Mouse (Mus musculus) hindbrain, embryonic 14.5 days (tissue): ENCODE results near the gene Spib. TPM values are rescaled to one million over a fixed set of nuclear protein-coding genes. Genes with fewer than 3 reads are reported as not detected.
A peak's percentile ranks its signal among the peaks of the same experiment; 100 is the strongest.

ENCODE experiments used
- ATAC-seq: fragments of 200-750 bp; cut with Nextera tagmentation; 2 replicates; pipeline ENCODE4 v1.8.0; 2017; ENCODE audit warnings: moderate number of reproducible peaks, mild to moderate bottlenecking, moderate TSS enrichment, moderate library complexity; ENCODE audit not compliant: low FRiP score
- DNase-seq: peaks from one replicate; pipeline ENCODE4 v3.0.0-alpha.2; 2015; ENCODE audit warnings: low spot score
- H3K27ac ChIP-seq: fragments of 300-500 bp; sonication (generic); 2 replicates; pipeline ENCODE4 v1.5.1; 2014; ENCODE audit warnings: mild to moderate bottlenecking, moderate library complexity
- H3K27me3 ChIP-seq: fragments of 300-500 bp; sonication (generic); 2 replicates; pipeline ENCODE4 v1.6.1; 2014; ENCODE audit warnings: mild to moderate bottlenecking, low read length, mixed read lengths; ENCODE audit not compliant: control insufficient read depth, insufficient read depth
- H3K36me3 ChIP-seq: fragments of 300-500 bp; sonication (generic); replicated peaks from 2 replicates; pipeline ENCODE4 v1.6.1; 2014; ENCODE audit not compliant: control insufficient read depth, insufficient read depth
- H3K4me1 ChIP-seq: fragments of 300-500 bp; sonication (generic); replicated peaks from 2 replicates; pipeline ENCODE4 v1.6.1; 2014; ENCODE audit warnings: antibody characterized with exemption, low read length, mixed read lengths; ENCODE audit not compliant: control insufficient read depth, insufficient read depth
- H3K4me2 ChIP-seq: fragments of 300-500 bp; sonication (generic); replicated peaks from 2 replicates; pipeline ENCODE4 v1.6.1; 2014; ENCODE audit warnings: mild to moderate bottlenecking, moderate library complexity
- H3K4me3 ChIP-seq: fragments of 300-500 bp; sonication (generic); replicated peaks from 2 replicates; pipeline ENCODE4 v1.5.1; 2014; ENCODE audit warnings: mild to moderate bottlenecking, low read length
- H3K9ac ChIP-seq: fragments of 300-500 bp; sonication (generic); 2 replicates; pipeline ENCODE4 v1.6.1; 2014
- H3K9me3 ChIP-seq: fragments of 300-500 bp; sonication (generic); 2 replicates; pipeline ENCODE4 v1.6.1; 2016; ENCODE audit warnings: low read length; ENCODE audit not compliant: control insufficient read depth
- WGBS: fragments of 180-500 bp; shearing (Covaris S2); extraction: QIAGEN DNeasy Blood & Tissue Kit; methylation state at CpG from one replicate; pipeline ENCODE4 v1.1.7; 2014; 5-methylcytosine and 5-hydroxymethylcytosine counted together
- microRNA-seq: library from miRNA; unstranded; fragments of <30 nt; microRNA quantifications from one replicate; pipeline ENCODE4, GENCODE M21; 2016
- polyA plus RNA-seq: library from polyadenylated mRNA; unstranded; fragments of >200 nt; fragmentation: Nextera tagmentation; extraction: Ambion mirVana; gene quantifications from 2 replicates; pipeline ENCODE4 v1.2.1, GENCODE M21; 2014

Spib gene
- polyA plus RNA-seq, 1 experiment from 2014 or later = 0.09 TPM

DNA sequence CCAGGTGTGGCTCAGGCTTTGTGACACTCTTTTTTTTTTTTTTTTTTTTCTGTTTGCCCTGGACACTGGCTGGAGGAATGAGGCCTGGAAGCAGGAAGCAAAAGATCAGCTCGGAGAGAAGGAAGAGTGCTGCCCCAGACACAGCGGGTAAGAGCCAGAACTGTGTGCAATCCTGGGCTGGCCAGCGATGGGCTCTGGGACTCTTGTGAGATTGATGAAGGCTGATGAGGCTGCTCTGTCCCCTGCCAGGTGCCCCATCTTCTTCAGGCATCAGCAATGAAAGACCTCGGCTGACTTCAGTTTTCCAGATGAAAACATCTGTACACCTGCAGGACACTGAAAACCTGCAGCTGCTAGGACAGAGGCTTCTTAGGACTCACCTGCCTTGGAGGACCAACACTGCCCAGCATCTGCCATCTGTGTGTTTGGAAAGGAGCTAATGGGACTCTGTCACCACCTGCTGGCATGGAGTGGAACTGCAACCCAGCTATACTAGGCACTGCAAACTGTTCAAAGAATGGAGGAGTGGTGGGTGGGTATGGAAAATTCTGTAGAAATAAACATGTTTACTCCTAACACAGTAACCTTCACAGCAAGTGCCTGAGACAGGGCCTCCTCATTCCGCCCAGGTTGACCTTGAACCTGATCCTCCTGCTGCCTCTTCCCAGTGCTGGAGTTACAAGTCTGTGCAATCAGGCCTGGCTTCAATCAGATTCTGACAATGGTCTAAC lies 46.9 kb downstream of the Spib start:
- Histone ChIP-seq H3K4me2 (no peak overlapping the region), H3K9me3 (no peaks in the 10 kb centered on the region), H3K4me3 (no peak overlapping the region), H3K4me1 (no peaks in the 10 kb centered on the region), H3K9ac (no peak overlapping the region), H3K36me3 (peaks cover 15% of the 10 kb centered on the region), H3K27me3 (peaks cover 6% of the 10 kb centered on the region; the same call in 1 of the 2 replicates), H3K27ac (no peak overlapping the region)
- WGBS = 40% methylated on average over 5 of the region's 5 CpGs
- DNase-seq = peak; percentile 96
- peak; percentile 77 for ATAC-seq

DNA sequence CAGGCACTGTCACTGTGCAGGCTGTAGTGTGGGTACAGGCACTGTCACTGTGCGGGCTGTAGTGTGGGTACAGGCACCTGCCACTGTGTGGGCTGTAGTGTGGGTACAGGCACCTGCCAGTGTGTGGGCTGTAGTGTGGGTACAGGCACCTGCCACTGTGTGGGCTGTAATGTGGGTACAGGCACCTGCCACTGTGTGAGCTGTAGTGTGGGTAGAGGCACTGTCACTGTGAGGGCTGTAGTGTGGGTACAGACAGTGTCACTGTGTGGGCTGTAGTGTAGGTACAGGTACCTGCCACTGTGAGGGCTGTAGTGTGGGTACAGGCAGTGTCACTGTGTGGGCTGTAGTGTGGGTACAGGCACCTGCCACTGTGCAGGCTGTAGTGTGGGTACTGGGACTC lies 47.8 kb downstream of the Spib start:
- ATAC-seq = no peak
- H3K9ac ChIP-seq = no peak overlapping the region
- WGBS = 93% methylated on average over 1 of the region's 1 CpGs
- H3K36me3 ChIP-seq = peaks cover 9% of the 10 kb centered on the region
- no peak overlapping the region for H3K27ac ChIP-seq
- H3K27me3 ChIP-seq = peaks cover 11% of the 10 kb centered on the region; the same call in 1 of the 2 replicates
- DNase-seq = no peak
- no peaks in the 10 kb centered on the region for H3K9me3 ChIP-seq
- H3K4me1 ChIP-seq = no peaks in the 10 kb centered on the region
- no peak overlapping the region for H3K4me2 ChIP-seq
- H3K4me3 ChIP-seq = no peak overlapping the region

DNA sequence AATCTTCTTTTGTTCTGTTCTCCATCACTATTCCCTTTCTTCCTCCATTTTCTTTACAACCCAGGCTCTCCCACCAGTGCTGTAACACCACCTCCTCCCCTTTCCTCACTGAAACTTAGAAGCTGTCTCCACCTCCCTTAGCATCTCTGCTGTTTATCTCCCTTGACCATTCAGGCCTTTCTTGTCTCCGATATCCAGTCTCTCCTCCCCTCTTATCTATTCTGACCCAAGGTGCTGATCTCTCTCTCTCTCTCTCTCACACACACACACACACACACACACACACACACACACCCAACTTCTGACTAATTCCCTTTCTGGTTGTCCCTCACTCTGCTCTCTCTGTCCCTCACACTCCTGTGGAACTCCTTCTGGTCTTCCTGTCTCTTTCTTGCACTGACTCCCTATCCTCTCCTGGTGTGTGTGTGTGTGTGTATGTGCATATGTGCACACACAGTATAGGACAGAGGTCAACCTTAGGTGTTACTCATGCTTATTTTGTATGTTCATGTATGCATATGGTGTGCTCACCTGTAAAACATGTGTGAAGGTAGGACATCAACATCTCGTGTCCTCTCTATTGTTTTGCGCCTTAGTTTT lies 48.9 kb downstream of the Spib start:
- Histone ChIP-seq H3K4me3 (no peak overlapping the region), H3K27me3 (peaks cover 21% of the 10 kb centered on the region; the same call in 1 of the 2 replicates), H3K36me3 (no peaks in the 10 kb centered on the region), H3K27ac (no peak overlapping the region), H3K9me3 (no peaks in the 10 kb centered on the region), H3K4me1 (no peaks in the 10 kb centered on the region), H3K4me2 (no peak overlapping the region), H3K9ac (no peak overlapping the region)
- 84% methylated on average over 3 of the region's 3 CpGs for WGBS
- ATAC-seq = no peak
- DNase-seq = no peak

Small RNA genes lying within 50 kb of the gene (microRNA-seq; reads per million reads assigned to microRNA genes)
- not detected for gene Mir7053

Other genes starting within 250 kb of the Spib start
- 3.6 and 3.7 TPM in 2 replicates for gene Clec11a, start 225.2 kb downstream of the Spib start, polyA plus RNA-seq
- gene Shank1, start 221.8 kb downstream of the Spib start, polyA plus RNA-seq = 40.3 and 46.8 TPM in 2 replicates
- gene Syt3, start 148.0 kb downstream of the Spib start, polyA plus RNA-seq = 61.8 and 70.8 TPM in 2 replicates
- 2.1 and 2.8 TPM in 2 replicates for gene 1700008O03Rik, start 146.3 kb downstream of the Spib start, polyA plus RNA-seq
- 26.4 and 26.5 TPM in 2 replicates for gene Lrrc4b, start 103.1 kb downstream of the Spib start, polyA plus RNA-seq
- 3.4 and 5.1 TPM in 2 replicates for gene Aspdh, start 66.7 kb downstream of the Spib start, polyA plus RNA-seq
- gene Josd2, start 64.1 kb downstream of the Spib start, polyA plus RNA-seq = 26.9 and 33.4 TPM in 2 replicates
- gene Emc10, start 35.5 kb downstream of the Spib start, polyA plus RNA-seq = 167 and 182 TPM in 2 replicates
- 10.9 and 23.8 TPM in 2 replicates for gene Fam71e1, start 35.5 kb downstream of the Spib start, polyA plus RNA-seq
- gene Mybpc2, start 7.4 kb downstream of the Spib start, polyA plus RNA-seq = 0.05 and 0.09 TPM in 2 replicates
- gene Pold1, start 16.8 kb upstream of the Spib start, polyA plus RNA-seq = 14.0 and 17.9 TPM in 2 replicates
- 50.7 and 53.6 TPM in 2 replicates for gene Nr1h2, start 21.9 kb upstream of the Spib start, polyA plus RNA-seq
- 0.81 and 1.0 TPM in 2 replicates for gene Napsa, start 40.3 kb upstream of the Spib start, polyA plus RNA-seq
- gene Kcnc3, start 58.6 kb upstream of the Spib start, polyA plus RNA-seq = 7.2 and 8.6 TPM in 2 replicates
- gene Myh14, start 138.8 kb upstream of the Spib start, polyA plus RNA-seq = 4.2 and 5.0 TPM in 2 replicates
- not detected in 2 replicates for gene Izumo2, start 176.7 kb upstream of the Spib start, polyA plus RNA-seq
- 24.5 and 28.8 TPM in 2 replicates for gene Vrk3, start 216.3 kb upstream of the Spib start, polyA plus RNA-seq
- gene Zfp473, start 219.0 kb upstream of the Spib start, polyA plus RNA-seq = 1.4 and 1.5 TPM in 2 replicates